Mouse (Mus musculus) G1E (cell line): ENCODE measurements around the gene Tnfaip1.

Source experiments
- CTCF ChIP-seq: IDR thresholded peaks from 2 replicates; pipeline ENCODE4 v1.5.1; 2012; ENCODE audit warnings: low read depth, low read length, inconsistent platforms, mixed read lengths
- TAL1 ChIP-seq: conservative IDR thresholded peaks from 2 replicates; pipeline ENCODE4 v1.6.1; 2012; ENCODE audit warnings: low read depth, low read length, inconsistent platforms, mixed read lengths

DNA sequence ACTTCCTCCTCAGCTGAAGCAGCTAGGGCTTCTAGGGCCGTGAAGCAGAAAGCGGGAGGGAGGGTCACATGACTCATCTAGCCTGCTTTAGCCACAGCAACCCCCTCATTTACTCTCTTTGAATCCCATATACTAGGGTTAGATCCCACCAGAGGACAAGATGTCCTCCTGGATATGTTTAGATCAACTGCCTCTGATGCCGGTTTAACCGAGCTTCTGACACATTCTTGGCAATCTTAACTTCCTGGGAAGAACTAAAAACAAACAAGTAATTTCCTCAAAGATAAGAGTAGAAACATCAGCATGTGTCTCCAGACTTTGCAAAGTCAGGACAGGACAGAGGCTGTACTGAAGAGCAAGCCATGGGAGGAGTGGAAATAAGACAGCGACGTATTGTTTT, 30.6 kb upstream of the Tnfaip1 start:
- TF ChIP-seq CTCF: no peak
- TF ChIP-seq TAL1: no peak
